Mouse (Mus musculus) thymus, adult 2 months (tissue): ENCODE results near the gene Chst15.

Source experiments
- CTCF ChIP-seq: fragments of 200-500 bp; IDR thresholded peaks from 2 replicates; pipeline ENCODE4 v1.5.1; 2012; ENCODE audit warnings: mild to moderate bottlenecking, control low read depth, low read length, moderate library complexity, borderline replicate concordance; ENCODE audit not compliant: control insufficient read depth, poor library complexity, insufficient read depth; ENCODE audit errors: extremely low read depth
- POLR2A ChIP-seq: fragments of 200-500 bp; IDR thresholded peaks from 2 replicates; pipeline ENCODE4 v1.6.1; 2012; ENCODE audit warnings: mild to moderate bottlenecking, low read length, control low read depth, moderate library complexity; ENCODE audit not compliant: control insufficient read depth, poor library complexity, insufficient read depth; ENCODE audit errors: extremely low read depth

DNA sequence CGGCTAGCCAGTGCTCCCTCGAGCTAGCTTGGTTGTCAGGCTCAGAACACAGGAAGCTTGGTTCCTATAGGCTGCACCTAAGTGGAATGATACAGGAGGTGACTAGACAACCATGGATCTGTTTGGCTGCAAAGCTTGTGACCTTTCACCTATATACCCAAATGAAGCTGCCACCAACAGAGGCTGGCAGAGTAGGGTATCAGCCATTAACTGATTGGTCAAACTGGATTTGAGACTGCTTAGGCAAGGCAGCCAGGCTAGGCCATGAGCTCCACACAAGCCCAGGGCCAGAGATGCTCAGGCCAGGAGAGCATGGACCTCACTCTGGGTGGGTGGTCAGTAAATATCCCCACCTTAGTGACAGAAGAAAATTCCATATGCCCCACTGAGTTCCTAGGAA is 34.5 kb downstream of the Chst15 start:
- TF ChIP-seq POLR2A = no peak
- TF ChIP-seq CTCF = no peak
